Mouse (Mus musculus) liver, adult 2 months (tissue): Measurements from ENCODE around the gene Erfe.

Experiments
- CTCF ChIP-seq: fragments of 200-500 bp; IDR thresholded peaks from 2 replicates; pipeline ENCODE4 v1.5.1; 2011; ENCODE audit warnings: low read depth, low read length, control low read depth
- POLR2A ChIP-seq: fragments of 200-500 bp; IDR thresholded peaks from 2 replicates; pipeline ENCODE4 v1.6.1; 2011; ENCODE audit warnings: low read length, control low read depth; ENCODE audit not compliant: insufficient read depth; ENCODE audit errors: extremely low read depth

DNA sequence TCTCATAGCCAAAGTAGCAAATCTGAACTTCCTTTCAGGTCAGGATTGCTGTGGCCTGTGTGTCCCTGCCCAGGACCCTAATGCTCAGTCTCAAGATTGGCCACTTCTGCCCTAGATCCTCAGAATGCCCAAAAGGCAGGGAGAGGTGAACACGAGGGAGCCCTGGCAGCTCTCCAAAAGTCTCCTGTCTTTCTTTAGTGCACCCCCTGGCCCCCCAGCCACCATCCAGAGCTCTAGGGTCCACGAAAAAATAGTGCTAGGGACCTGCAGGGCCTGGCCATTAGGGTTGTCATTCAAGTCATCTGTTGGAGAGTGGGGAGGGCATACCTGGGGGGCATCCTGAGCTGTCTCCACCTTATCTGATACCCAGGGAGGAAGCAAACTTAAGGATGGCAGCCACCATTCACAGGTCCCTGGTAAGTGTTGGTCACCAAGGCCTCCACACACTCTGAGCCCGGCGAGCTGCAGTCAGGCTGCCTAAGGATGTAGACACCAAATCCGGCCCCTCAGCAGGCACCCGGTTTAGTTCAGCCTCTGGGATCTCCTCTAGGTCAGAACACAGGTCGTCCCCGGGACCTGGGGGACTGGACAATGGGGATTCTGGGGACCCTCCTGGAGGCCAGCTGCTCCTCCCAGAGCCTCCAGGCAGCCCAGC is 45.5 kb downstream of the Erfe start:
- TF ChIP-seq POLR2A (no peak), CTCF (no peak)
